Mouse (Mus musculus) spleen, postnatal 36 days (tissue): ENCODE measurements at regions not wholly inside any gene's neighbourhood (a gene's known extent, or its start where the extent isn't known, plus 50 kb on each side); places are given as distances from the start of the nearest gene placed in this dataset.

Experiments used
- DNase-seq, 2 experiments: peaks; one replicate each; pipeline ENCODE4 v3.0.0; 2022; ENCODE audit warnings: low spot score in 2 of 2, mixed read lengths in 1 of 2

- DNase-seq = no peak
Observed at GRCm38 (mm10) chr10:37447333-37448204, 308.8 kb upstream of the Marcks start.

- no peak for DNase-seq
Observed at GRCm38 (mm10) chr10:37439863-37440613, 301.3 kb upstream of the Marcks start.

GRCm38 (mm10) chr10:37438312-37438711 is 299.6 kb upstream of the Marcks start:
- DNase-seq = no peak

- DNase-seq = no peak
Observed at GRCm38 (mm10) chr10:37436849-37437248, 298.1 kb upstream of the Marcks start.

DNA sequence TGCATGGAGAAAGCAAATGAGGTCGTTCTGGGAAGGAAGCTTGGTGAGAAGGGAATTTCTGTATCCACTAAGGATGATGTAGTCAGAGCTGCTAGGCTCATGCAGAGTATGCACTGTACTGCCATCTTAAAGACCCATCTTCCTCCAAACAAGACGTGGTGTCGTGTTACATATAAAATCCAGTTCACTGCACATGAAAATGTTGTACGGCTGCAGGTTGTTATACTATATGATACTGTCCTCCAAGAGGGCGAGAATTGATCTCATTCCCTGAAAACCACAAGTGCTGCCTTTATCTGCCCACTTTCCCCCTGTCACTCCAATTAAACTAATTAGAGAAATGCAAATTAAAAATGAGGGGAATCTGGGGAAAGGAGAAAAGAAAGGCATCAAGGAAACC is 295.5 kb upstream of the Marcks start:
- no peak for DNase-seq

GRCm38 (mm10) chr10:37423047-37423446 is 284.3 kb upstream of the Marcks start:
- no peak for DNase-seq

DNA sequence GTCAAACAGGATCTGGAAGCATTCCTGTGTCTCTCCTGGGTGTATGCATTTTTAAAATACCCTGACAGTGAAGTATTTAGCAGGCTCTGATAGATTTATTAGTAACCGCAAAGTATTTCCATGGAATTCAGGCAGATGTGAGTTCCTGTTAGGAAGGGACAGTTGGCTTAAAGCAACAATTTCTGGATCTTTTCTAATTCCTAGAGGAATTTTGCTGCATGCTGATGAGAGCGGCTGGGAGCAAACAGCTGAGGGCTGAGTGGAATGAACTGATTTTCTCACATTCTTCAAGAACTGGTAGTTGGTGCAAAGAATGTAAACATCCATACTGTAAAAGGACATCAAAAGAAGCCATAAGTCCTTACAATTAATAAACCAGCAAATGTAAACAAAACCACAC is 283.9 kb upstream of the Marcks start:
- DNase-seq = no peak

DNA sequence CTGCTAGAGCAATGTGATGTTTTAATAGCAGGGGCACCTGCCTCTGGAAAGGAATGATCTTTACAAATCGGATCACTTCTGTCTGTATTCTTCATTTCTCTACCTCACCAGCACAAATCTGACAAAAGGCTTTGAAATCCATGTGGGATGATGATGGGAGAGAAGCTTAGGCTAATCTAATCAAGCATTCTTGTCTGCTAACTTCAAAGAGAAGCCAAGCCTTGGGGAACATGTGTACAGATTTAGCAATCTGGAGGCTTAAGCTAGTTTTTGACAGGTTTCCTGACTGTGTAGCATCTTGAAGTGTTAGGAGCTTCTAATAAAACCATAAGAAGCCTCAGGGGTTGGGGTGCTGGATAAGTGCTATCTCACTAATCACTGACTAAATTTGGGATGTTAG is 277.6 kb upstream of the Marcks start:
- no peak for DNase-seq

- no peak for DNase-seq
Observed at GRCm38 (mm10) chr10:37412401-37412800, 273.7 kb upstream of the Marcks start.

DNA sequence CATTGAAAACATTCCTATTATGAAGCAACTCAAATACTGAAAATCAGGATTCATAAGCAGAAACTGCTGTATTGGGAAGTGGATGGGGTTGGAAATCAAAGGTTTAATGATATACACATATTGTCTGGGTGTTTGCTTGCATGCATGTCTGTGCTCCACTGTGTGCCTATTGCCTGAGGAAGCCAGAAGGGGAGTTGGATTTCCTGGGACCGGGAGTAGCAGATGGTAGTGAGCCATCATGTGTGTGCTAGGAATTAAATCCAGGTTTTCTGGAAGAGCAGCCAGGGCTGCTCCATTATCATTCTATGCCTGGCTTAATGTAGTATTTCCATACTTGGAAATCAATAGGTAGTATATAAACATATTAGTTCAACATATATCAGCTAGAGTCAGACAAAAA is 271.0 kb upstream of the Marcks start:
- DNase-seq = no peak

- DNase-seq = no peak
Observed at GRCm38 (mm10) chr10:37407487-37407886, 268.8 kb upstream of the Marcks start.

- no peak for DNase-seq
Observed at GRCm38 (mm10) chr10:37404933-37405332, 266.2 kb upstream of the Marcks start.

GRCm38 (mm10) chr10:37404407-37404806 is 265.7 kb upstream of the Marcks start:
- DNase-seq = no peak

- no peak for DNase-seq
Observed at GRCm38 (mm10) chr10:37402376-37402775, 263.7 kb upstream of the Marcks start.

- DNase-seq = no peak
Observed at GRCm38 (mm10) chr10:37400991-37401390, 262.3 kb upstream of the Marcks start.

DNA sequence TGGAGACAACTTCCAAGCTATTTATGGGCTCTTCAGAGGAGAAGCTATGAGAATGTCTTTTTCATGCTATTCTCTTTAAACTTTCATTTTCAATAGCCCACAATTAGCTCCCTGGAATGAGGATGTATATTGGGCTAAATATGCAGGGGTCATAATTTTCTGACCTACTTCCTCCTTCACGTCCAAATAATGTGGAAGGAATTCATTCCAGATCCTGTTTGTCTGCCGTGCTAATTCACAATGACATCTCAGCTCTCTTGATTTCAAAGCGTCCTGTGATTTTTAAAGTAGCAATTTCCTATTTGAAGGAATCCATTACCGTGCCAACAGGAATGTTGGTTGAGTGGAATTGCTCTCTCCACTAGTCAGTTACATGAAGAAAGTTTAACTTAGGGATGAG is 261.7 kb upstream of the Marcks start:
- DNase-seq = no peak

DNA sequence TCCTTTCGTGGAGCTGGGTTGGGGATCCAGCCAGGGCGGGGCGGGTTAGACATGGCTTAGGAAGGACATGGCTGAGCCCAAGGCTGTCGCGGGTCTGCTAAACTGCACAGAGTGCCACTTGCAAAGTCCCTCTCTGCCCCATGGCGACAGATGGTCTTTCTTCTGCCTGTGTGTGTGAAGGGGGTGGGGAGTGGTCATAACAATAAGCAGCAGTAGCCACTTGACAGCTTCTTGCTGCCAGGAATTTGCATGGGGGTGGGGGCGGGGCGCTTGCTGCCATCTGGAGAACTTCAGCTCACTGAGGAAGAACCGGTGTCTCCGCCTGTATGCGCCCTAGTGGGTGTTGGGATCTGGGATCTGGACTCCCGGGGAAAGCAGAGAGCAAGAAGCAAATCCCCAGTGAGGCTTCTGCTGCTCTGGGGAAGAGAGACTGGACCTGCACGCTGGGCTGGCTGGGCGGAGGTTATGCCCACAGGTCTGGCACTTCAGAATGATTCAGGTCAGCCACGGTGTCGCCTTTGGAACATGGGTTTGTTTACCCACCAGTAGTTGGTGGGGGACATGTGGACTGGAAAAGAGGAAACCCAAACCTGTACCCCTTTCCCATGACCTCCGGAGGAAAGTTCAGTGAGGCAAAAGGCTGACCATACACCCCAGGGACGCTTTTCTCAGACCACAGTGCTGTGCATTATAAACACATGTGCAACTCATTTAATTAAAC is 258.7 kb upstream of the Marcks start:
- peak; percentile 4 to 28 for DNase-seq

DNA sequence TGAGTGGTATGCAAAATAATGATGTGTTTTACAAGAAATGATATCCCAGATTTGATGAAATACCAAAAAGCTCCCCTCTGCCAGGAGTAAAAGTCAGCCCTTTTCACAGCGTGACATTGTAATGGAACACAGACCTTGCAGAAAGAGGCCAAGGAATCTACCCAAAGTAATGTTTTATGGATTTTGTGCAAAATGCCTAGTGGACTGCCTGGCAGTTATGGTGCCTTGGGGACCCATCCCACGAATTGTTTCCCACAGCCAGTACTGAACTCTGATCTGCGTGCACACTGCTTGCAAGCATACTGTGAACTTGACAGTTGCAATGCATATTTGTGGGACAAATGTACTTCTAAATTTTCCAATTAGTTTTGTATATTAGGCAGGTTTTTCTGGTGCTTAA is 251.3 kb upstream of the Marcks start:
- no peak for DNase-seq

DNA sequence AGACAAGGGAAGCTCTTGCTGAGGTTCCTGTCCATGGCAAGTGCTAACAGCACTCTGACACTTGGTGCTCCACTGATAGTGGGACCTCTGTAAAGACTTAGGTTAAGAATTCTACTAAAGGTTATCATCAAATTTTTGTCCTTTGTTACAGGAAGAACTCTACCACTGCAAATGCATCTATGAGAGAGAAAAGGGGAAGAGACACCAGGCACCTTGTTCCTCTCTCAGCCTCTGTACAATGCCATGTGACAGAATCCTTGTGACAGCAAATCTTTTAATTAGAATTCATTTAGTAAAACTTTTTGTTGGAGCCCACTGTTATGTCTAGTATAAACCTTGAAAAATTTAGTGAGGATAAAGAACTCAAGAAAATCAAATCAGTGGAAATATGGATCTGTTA is 247.5 kb upstream of the Marcks start:
- no peak for DNase-seq

- no peak for DNase-seq
Observed at GRCm38 (mm10) chr10:37380024-37380423, 241.3 kb upstream of the Marcks start.

- DNase-seq = no peak
Observed at GRCm38 (mm10) chr10:37378002-37378702, 239.4 kb upstream of the Marcks start.
